Mouse (Mus musculus): ENCODE measurements around the gene Ctla2a.
"Not testable (repeated sequence)": the region's sequence is repeated elsewhere in the genome, so short reads cannot be mapped to it uniquely, and the experiment has no call there.

The Ctla2a gene

DNA sequence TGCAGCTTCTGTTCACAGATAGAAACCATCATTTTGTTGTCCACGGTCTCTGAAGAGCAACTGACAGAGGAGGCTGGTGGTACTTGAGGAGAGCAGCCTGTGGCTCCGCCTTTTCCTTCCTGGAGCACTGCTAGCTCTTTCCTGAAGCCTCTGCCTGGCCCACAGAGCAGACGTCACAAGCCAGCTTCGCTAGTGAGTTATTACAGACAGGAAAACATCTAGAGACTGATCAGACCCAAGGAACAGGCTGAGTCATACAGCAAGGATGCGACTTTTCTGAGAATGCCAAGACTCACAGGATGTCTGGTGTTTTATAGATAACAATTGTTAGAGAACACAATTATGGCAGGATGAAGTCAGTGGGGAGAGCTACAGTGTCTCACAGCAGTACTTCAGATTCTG, at the start of gene Ctla2a, which contains the start of gene Gm49391:
Ctla2a (minus strand) TSS at position 126 of the 402 bp plus-strand sequence.
Gm49391 (minus strand) TSS at position 72 of the 402 bp plus-strand sequence.
- peak; percentile 52 for DNase-seq

DNA sequence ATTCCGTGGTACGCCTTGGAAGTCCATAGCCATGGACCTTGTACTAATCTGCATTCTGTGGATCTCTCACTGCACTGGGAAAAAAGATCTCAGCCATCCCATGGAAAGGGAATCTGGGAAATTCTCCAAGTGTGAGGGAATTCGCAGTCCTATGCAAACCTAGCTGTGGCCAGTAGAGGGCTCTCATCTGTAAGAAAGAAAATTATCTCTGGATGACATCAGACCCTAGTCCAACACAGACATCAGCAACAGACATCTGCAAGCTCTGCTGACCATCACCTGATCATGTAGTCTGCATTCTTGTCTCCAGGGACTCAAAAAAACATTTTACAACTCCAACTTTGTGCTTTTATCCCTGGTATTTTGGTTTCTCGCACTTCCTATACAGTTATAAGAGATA, 35.9 kb upstream of the Ctla2a start:
- not testable (repeated sequence) for DNase-seq

DNA sequence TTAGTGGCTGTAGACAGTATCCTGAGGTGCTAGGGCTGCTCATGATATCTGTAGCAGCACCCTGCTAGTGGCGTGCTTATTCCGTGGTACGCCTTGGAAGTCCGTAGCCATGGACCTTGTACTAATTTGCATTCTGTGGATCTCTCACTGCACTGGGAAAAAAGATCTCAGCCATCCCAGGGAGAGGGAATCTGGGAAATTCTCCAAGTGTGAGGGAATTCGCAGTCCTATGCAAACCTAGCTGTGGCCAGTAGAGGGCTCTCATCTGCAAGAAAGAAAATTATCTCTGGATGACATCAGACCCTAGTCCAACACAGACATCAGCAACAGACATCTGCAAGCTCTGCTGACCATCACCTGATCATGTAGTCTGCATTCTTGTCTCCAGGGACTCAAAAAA, 27.6 kb upstream of the Ctla2a start:
- not testable (repeated sequence) for DNase-seq

DNA sequence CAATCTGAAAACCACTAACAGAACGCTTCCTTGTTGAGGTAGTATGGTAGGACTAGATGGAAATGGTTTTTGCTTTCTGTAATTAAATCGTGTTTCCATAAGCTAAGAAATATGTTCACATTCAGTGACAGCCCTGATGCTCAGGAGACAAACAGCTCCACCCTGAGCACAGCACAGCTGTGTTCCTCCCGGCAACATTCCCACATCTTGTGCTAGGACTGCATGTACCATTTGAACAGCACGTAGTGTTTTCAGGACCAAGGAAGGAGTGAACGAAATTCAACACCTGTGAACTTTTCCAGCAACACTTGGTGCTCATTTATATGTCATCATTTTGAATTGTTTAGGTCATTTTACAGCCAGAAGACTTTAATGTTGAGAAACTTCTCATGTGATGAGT, 25.3 kb upstream of the Ctla2a start:
- peak; percentile 3 for DNase-seq

DNA sequence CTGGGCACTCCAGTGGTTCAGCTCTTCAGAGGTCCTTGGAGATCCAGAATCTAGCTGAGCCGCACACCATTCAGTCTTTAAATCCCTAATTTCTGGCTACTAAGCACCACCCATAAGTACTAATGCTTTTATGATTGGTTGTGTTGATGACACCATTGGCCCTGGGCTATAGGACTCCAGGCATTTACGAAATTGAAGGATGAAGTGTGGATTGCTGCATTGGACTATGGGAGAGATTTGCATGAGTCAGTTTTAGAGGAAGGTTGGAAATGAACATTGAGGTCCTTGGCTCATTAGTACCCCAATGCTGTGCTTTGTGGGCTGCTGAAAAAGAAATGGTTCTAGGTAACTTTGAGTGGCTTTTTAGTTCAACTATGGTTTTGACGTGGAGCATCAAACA, 5.5 kb upstream of the Ctla2a start, which contains the start of gene Tpbpa:
Tpbpa (minus strand) TSS at position 101 of the 400 bp plus-strand sequence.
- DNase-seq: not testable (repeated sequence)

DNA sequence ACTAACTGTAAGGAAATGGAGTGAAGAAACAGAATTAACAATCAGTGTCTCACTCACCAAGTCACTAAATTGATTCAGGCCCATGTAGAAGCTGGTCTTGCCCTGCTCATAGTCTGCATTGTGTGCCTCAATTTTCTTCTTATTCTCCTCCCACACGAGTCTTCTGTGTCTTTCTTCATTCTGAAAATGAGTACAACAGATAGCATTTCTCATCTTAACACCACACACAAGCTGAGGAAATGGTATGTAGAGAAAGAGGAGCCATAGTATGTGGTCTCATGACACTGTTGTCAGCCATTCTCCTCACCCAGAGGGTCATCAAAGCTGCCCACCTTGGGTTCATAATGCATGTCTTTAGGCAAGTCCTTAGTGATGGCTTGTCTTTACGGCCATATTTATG, 935 bp downstream of the Ctla2a start, which contains the start of gene Gm49393:
Gm49393 (minus strand) TSS at position 101 of the 400 bp plus-strand sequence.
- not testable (repeated sequence) for DNase-seq

DNA sequence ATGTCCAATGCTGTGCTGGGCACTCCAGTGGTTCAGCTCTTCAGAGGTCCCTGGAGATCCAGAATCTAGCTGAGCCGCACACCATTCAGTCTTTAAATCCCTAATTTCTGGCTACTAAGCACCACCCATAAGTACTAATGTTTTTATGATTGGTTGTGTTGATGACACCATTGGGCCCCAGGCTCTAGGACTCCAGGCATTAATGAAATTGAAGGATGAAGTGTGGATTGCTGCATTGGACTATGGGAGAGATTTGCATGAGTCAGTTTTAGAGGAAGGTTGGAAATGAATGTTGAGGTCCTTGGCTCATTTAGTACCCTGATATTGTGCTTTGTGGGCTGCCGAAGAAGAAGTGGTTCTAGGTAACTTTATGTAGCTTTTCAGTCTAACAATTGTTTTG, 31.6 kb downstream of the Ctla2a start, which contains the start of gene Tpbpb:
Tpbpb (minus strand) TSS at position 101 of the 400 bp plus-strand sequence.
- not testable (repeated sequence) for DNase-seq

DNA sequence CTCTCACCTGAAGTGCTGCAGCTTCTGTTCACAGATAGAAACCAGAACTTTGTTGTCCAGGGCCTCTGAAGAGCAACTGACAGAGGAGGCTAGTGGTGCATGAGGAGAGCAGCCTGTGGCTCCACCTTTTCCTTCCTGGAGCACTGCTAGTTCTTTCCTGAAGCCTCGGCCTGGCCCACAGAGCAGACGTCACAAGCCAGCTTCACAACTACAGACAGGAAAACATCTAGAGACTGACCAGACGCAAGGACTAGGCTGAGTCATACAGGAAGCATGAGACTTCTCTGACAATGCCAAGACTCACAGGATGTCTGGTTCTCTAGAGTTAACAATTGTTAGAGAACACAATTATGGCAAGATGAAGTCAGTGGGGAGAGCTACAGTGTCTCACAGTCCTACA, 39.1 kb downstream of the Ctla2a start, which contains the start of gene Ctla2b:
Ctla2b (minus strand) TSS at position 120 of the 400 bp plus-strand sequence.
- DNase-seq: peak; percentile 55

DNA sequence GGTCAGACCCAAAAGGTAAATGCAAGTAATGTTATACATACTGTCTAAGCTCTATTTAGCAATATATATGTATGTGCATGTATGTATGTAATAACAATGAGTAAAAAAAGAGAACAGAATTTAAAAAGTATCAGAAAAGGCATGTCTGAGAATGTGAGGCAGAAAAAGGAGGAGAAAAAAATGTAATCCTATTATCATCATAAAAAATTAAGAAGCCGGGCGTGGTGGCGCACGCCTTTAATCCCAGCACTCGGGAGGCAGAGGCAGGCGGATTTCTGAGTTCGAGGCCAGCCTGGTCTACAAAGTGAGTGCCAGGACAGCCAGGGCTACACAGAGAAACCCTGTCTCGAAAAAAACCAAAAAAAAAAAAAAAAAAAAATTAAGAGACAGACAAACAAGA, 39.6 kb downstream of the Ctla2a start, which contains the start of gene Gm49392:
Gm49392 (minus strand) TSS at position 101 of the 400 bp plus-strand sequence.
- not testable (repeated sequence) for DNase-seq

DNA sequence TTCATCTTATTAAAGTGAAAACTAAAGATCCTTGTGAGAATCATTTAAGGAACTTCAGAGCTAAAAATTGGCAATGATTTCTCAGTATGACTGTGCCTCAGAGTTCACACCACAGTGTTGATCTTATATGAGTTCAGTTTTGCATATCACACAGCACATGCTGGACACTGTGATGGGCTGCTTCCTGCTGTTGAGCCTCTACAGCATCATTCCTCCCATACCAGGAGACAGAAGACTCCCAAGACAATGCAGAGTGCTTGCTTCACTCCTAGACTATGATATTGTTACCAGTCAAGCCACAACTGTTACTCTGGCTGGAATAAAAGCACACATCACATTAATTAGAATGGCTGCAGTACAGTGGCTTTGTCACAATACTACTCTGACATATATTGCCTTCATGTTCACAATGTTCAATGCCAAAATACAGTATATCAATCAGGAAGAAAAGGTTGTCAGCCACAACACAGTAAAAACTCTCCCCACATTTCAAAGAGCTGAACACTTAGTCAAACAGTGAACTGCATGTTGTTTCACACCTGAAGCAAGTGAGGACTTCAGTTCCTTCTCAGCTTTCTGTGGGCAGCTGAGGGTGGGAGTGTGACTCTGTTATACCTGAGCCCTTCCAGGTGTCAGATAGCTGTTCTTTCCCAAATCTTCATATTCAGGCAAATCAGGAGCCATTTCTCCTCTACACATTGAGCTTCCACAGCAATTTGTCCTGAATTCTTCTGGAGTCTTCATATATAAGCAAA, 40.8 kb downstream of the Ctla2a start:
- DNase-seq: no peak

DNA sequence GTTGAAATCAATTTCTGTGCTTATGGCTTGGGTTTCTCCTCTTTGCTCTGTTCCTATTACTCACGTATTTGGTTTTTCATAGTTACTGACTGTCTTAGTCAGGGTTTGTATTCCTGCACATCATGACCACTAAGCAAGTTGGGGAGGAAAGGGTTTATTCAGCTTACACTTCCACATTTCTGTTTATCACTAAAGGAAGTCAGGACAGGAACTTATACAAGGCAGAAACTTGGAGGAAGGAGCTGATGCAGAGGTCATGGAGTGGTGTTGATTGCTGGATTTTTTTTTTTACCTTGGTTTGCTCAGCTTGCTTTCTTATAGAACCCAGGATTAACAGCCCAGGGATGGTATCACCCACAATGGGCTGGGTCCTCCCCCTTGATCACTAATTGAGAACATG, 44.1 kb downstream of the Ctla2a start:
- DNase-seq: no peak
